Mouse (Mus musculus) CH12.LX (cell line): ENCODE results near the gene Tacr2.

Experiments
- CTCF ChIP-seq, 2 experiments: IDR thresholded peaks in 1 of 2; conservative IDR thresholded peaks in 1 of 2; 2 replicates each; pipeline ENCODE4 v1.5.1; 2011 to 2012; ENCODE audit warnings: low read depth in 2 of 2, low read length in 2 of 2, improper control_type of control experiment in 1 of 2, inconsistent platforms in 1 of 2, mild to moderate bottlenecking in 1 of 2, moderate library complexity in 1 of 2
- ELF1 ChIP-seq: IDR thresholded peaks from 2 replicates; pipeline ENCODE4 v1.6.1; 2014; ENCODE audit warnings: low read depth, mild to moderate bottlenecking, inconsistent platforms, low read length, improper control_type of control experiment
- EP300 ChIP-seq: IDR thresholded peaks from 2 replicates; pipeline ENCODE4 v1.6.1; 2011; ENCODE audit warnings: low read length, improper control_type of control experiment
- HCFC1 ChIP-seq: IDR thresholded peaks from 2 replicates; pipeline ENCODE4 v1.6.1; 2012; ENCODE audit warnings: low read depth, mild to moderate bottlenecking, inconsistent platforms, low read length, improper control_type of control experiment
- JUND ChIP-seq: conservative IDR thresholded peaks from 2 replicates; pipeline ENCODE4 v1.6.1; 2011; ENCODE audit warnings: low read depth, low read length, improper control_type of control experiment
- MAX ChIP-seq: IDR thresholded peaks from 2 replicates; pipeline ENCODE4 v1.6.1; 2011; ENCODE audit warnings: low read length, improper control_type of control experiment
- MEF2A ChIP-seq: IDR thresholded peaks from 2 replicates; pipeline ENCODE4 v1.6.1; 2014; ENCODE audit warnings: low read depth, mild to moderate bottlenecking, inconsistent platforms, low read length, improper control_type of control experiment, borderline replicate concordance
- MXI1 ChIP-seq: IDR thresholded peaks from 2 replicates; pipeline ENCODE4 v1.6.1; 2011; ENCODE audit warnings: mild to moderate bottlenecking, low read depth, low read length, improper control_type of control experiment
- POLR2AphosphoS2 ChIP-seq: IDR thresholded peaks from 2 replicates; pipeline ENCODE4 v1.6.1; 2011; ENCODE audit warnings: low read depth, low read length, improper control_type of control experiment
- TBP ChIP-seq: conservative IDR thresholded peaks from 2 replicates; pipeline ENCODE4 v1.6.1; 2011; ENCODE audit warnings: low read depth, low read length, improper control_type of control experiment
- ZC3H11A ChIP-seq: IDR thresholded peaks from 2 replicates; pipeline ENCODE4 v1.6.1; 2012; ENCODE audit warnings: low read depth, mild to moderate bottlenecking, inconsistent platforms, low read length, improper control_type of control experiment

DNA sequence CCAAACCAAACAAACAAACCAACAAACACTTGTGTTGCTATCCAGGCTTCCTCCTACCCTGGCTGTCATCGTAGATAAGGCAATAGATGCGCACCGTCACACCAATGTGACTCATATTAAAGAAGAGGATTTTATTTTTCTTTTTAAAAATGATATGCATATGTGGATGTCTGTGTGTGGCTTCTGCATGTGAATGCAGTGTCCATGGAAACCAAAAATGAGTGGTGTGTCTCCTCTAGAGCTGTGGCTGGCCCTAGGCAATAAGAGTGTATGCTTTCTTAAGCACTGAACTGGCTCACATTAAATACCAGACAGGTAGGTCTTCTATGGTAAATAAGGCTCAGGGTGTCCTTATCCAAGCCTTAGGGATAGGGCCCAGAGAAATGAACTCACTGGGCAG is 13.6 kb upstream of the Tacr2 start:
- no peak for TF ChIP-seq TBP
- TF ChIP-seq CTCF (conservative IDR thresholded peaks at IDR 0.05 in 1 of 2, IDR thresholded peaks at IDR 0.05 in 1 of 2; ENCODE audit: low read depth in 2 of 2, low read length in 2 of 2): no peak
- TF ChIP-seq MAX: no peak
- TF ChIP-seq EP300: no peak
- no peak for TF ChIP-seq JUND
- no peak for TF ChIP-seq POLR2AphosphoS2
- no peak for TF ChIP-seq MEF2A
- no peak for TF ChIP-seq ZC3H11A
- TF ChIP-seq MXI1: no peak
- TF ChIP-seq HCFC1: no peak
- no peak for TF ChIP-seq ELF1
